Mouse (Mus musculus) myocyte (in vitro differentiated cells): Measurements from ENCODE around the gene Zdhhc18. TPM values are rescaled to one million over a fixed set of nuclear protein-coding genes. Genes with fewer than 3 reads are reported as not detected.

ENCODE experiments used
- H3K27me3 ChIP-seq: one replicate; pipeline ENCODE4 v1.6.1; 2011; ENCODE audit not compliant: control insufficient read depth, insufficient read depth, insufficient read length
- H3K36me3 ChIP-seq: one replicate; pipeline ENCODE4 v1.6.1; 2011; ENCODE audit not compliant: control insufficient read depth, insufficient read depth
- H3K4me2 ChIP-seq: one replicate; pipeline ENCODE4 v1.6.1; 2011; ENCODE audit warnings: low read depth, control low read depth
- H3K4me3 ChIP-seq: one replicate; pipeline ENCODE4 v1.5.1; 2011; ENCODE audit warnings: mild to moderate bottlenecking, control low read depth, moderate library complexity
- H3K79me2 ChIP-seq: one replicate; pipeline ENCODE4 v1.6.1; 2011; ENCODE audit not compliant: control insufficient read depth, insufficient read depth
- H3ac ChIP-seq: one replicate; pipeline ENCODE4 v1.6.1; 2011; ENCODE audit not compliant: control insufficient read depth, insufficient read length
- CEBPB ChIP-seq: IDR thresholded peaks from 2 replicates; pipeline ENCODE4 v1.6.1; 2011; ENCODE audit warnings: mild to moderate bottlenecking, moderate library complexity; ENCODE audit not compliant: poor library complexity, insufficient read depth, severe bottlenecking
- E2F4 ChIP-seq: IDR thresholded peaks from one replicate; pipeline ENCODE4 v1.6.1; 2011; ENCODE audit warnings: mild to moderate bottlenecking, control low read depth, moderate library complexity; ENCODE audit not compliant: insufficient read depth
- MAX ChIP-seq: IDR thresholded peaks from one replicate; pipeline ENCODE4 v1.6.1; 2011; ENCODE audit warnings: low read depth, mild to moderate bottlenecking, control low read depth
- MYOD1 ChIP-seq, 3 experiments: IDR thresholded peaks; one replicate each; pipeline ENCODE4 v1.6.1; 2011; ENCODE audit warnings: control low read depth in 2 of 3, low read depth in 2 of 3, mild to moderate bottlenecking in 2 of 3, moderate library complexity in 1 of 3; ENCODE audit not compliant: insufficient read length in 2 of 3, control insufficient read depth in 1 of 3
- MYOG ChIP-seq, 3 experiments: IDR thresholded peaks; one replicate each; pipeline ENCODE4 v1.6.1; 2011; ENCODE audit warnings: control low read depth in 2 of 3, low read depth in 2 of 3, mild to moderate bottlenecking in 2 of 3; ENCODE audit not compliant: insufficient read length in 2 of 3, control insufficient read depth in 1 of 3, insufficient read depth in 1 of 3
- POLR2A ChIP-seq: IDR thresholded peaks from one replicate; pipeline ENCODE4 v1.6.1; 2011; ENCODE audit warnings: low read depth, mild to moderate bottlenecking, control low read depth, moderate library complexity; ENCODE audit not compliant: insufficient read length
- POLR2AphosphoS2 ChIP-seq: IDR thresholded peaks from one replicate; pipeline ENCODE4 v1.6.1; 2011; ENCODE audit warnings: low read depth, control low read depth; ENCODE audit not compliant: insufficient read length
- REST ChIP-seq: IDR thresholded peaks from one replicate; pipeline ENCODE4 v1.6.1; 2011; ENCODE audit warnings: mild to moderate bottlenecking, control low read depth, moderate library complexity; ENCODE audit not compliant: insufficient read depth, insufficient read length
- SRF ChIP-seq: IDR thresholded peaks from one replicate; pipeline ENCODE4 v1.6.1; 2011; ENCODE audit warnings: low read depth; ENCODE audit not compliant: control insufficient read depth, insufficient read length
- TCF12 ChIP-seq: IDR thresholded peaks from one replicate; pipeline ENCODE4 v1.6.1; 2011; ENCODE audit warnings: mild to moderate bottlenecking, control low read depth; ENCODE audit not compliant: poor library complexity, insufficient read depth, severe bottlenecking
- TCF3 ChIP-seq: IDR thresholded peaks from one replicate; pipeline ENCODE4 v1.6.1; 2011; ENCODE audit warnings: low read depth, control low read depth; ENCODE audit not compliant: insufficient read length
- USF1 ChIP-seq: IDR thresholded peaks from one replicate; pipeline ENCODE4 v1.6.1; 2011; ENCODE audit warnings: low read depth, mild to moderate bottlenecking, control low read depth, moderate library complexity
- polyA plus RNA-seq: library from polyadenylated mRNA; unstranded; fragments of >200 nt; fragmentation: generic; extraction: Trizol; gene quantifications from one replicate; pipeline ENCODE4 v1.2.1, GENCODE M21; 2012; ENCODE audit warnings: missing spikeins

Gene Zdhhc18
- polyA plus RNA-seq, 1 experiment, result 14.3 TPM

- TF ChIP-seq E2F4 (peak; percentile 35), POLR2A (peak; percentile 70), USF1 (no peak), POLR2AphosphoS2 (peak; percentile 81), REST (no peak)
- no peaks in the 10 kb centered on the region for H3K36me3 ChIP-seq
- H3ac ChIP-seq, result peak within 1 kb of the TSS; percentile 60
Observed at GRCm38 (mm10) chr4:133584059-133584951, 65.6 kb downstream of the Zdhhc18 start, which contains the start of gene Gpn2. Gene Gpn2, plus strand, starts transcription at chr4:133584362.

DNA sequence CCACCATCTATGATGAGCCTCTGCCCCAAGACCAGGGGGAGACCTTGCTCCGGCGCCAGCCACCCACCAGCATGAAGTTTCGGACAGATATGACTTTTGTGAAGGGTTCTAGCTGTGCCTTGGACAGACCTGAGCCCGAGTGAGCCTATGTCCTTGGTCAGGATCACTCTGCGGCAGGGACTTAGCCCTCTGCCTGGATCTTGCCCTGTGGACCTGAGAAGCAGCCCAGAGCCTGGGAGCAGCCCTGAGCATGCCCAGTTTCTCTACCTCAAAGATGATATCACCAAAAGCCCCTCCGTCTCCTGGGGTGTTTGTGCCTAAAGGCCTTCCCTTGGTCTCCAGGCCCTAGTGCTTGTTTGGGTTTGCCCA is 66.3 kb downstream of the Zdhhc18 start:
- no peak for TF ChIP-seq POLR2A
- TF ChIP-seq TCF12, result no peak
- no peak for TF ChIP-seq REST
- no peak for TF ChIP-seq E2F4
- no peak for TF ChIP-seq CEBPB
- no peak for TF ChIP-seq MYOG (IDR thresholded peaks at IDR 0.05; ENCODE audit: control insufficient read depth in 1 of 3, insufficient read depth in 1 of 3, insufficient read length in 2 of 3, low read depth in 2 of 3)
- TF ChIP-seq TCF3, result no peak
- no peak for TF ChIP-seq USF1
- TF ChIP-seq MAX, result no peak
- no peak for TF ChIP-seq POLR2AphosphoS2
- no peak for TF ChIP-seq SRF
- TF ChIP-seq MYOD1 (IDR thresholded peaks at IDR 0.05; ENCODE audit: control insufficient read depth in 1 of 3, insufficient read length in 2 of 3, low read depth in 2 of 3), result no peak
- Histone ChIP-seq H3K4me2 (peak overlapping the region; percentile 83), H3K79me2 (no peaks in the 10 kb centered on the region), H3K27me3 (no peaks in the 10 kb centered on the region), H3ac (peak overlapping the region; percentile 60), H3K36me3 (no peaks in the 10 kb centered on the region), H3K4me3 (peak overlapping the region; percentile 73)

More at GRCm38 (mm10) chr4:133584059-133584951, 65.6 kb downstream of the Zdhhc18 start, which contains the start of gene Gpn2:
- Histone ChIP-seq H3K4me2 (peak within 1 kb of the TSS; percentile 86), H3K27me3 (no peaks in the 10 kb centered on the region), H3K4me3 (peak within 1 kb of the TSS; percentile 73), H3K79me2 (no peaks in the 10 kb centered on the region)

DNA sequence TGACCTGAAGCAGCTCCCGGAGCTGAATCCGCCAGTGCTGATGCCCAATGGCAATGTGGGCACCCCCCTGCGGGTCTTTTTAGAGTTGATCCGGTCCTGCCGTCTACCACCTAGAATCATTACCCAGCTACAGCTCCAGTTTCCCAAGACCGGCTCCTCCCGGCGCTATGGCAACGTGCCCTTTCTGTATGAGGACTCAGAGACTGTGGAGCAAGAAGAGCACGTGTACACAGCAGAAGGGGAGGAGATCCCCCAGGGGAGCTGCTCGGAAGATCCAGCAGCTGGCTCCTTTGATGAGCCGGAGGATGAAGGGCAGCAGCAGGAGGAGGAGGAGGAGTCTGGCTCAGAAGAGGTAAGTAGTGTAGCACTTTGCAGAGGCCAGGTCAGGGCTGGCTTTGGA is 72.0 kb downstream of the Zdhhc18 start:
- Histone ChIP-seq H3K27me3 (no peaks in the 10 kb centered on the region), H3K4me2 (no peak overlapping the region), H3ac (no peak overlapping the region), H3K36me3 (no peaks in the 10 kb centered on the region), H3K79me2 (peaks cover 6% of the 10 kb centered on the region), H3K4me3 (no peak overlapping the region)
- no peak for TF ChIP-seq POLR2AphosphoS2
- no peak for TF ChIP-seq SRF
- no peak for TF ChIP-seq REST
- no peak for TF ChIP-seq POLR2A
- TF ChIP-seq USF1, result no peak
- TF ChIP-seq TCF3, result no peak
- TF ChIP-seq TCF12, result no peak
- TF ChIP-seq MYOD1 (IDR thresholded peaks at IDR 0.05; ENCODE audit: control insufficient read depth in 1 of 3, insufficient read length in 2 of 3, low read depth in 2 of 3), result no peak
- no peak for TF ChIP-seq MAX

DNA sequence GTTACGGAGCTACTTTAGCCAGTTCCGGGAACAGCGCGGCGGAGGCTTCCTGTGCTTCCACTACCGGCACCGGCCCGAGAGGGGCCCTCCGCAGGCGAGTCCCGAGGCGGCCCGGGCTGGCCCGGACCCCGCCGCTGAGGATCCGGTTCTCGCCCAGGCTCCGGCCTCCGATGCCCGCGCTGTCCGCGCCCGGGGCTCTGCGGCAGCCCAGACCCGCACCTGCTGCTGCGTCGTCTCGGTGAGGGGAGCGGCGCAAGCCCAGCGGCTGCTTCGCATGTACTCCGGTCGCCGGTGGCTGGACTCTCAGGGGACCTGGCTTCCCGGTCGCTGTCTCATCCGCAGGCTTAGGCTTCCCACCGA is 75.1 kb downstream of the Zdhhc18 start:
- peaks cover 6% of the 10 kb centered on the region for H3K79me2 ChIP-seq
- no peaks in the 10 kb centered on the region for H3K27me3 ChIP-seq
- peak overlapping the region; percentile 20 for H3ac ChIP-seq
- no peaks in the 10 kb centered on the region for H3K36me3 ChIP-seq
- peak overlapping the region; percentile 79 for H3K4me2 ChIP-seq
- TF ChIP-seq POLR2A (no peak), SRF (no peak), CEBPB (no peak), E2F4 (no peak), TCF12 (no peak), TCF3 (no peak), MYOD1 (IDR thresholded peaks at IDR 0.05; ENCODE audit: control insufficient read depth in 1 of 3, insufficient read length in 2 of 3, low read depth in 2 of 3) (no peak), POLR2AphosphoS2 (no peak), MYOG (IDR thresholded peaks at IDR 0.05; ENCODE audit: control insufficient read depth in 1 of 3, insufficient read depth in 1 of 3, insufficient read length in 2 of 3, low read depth in 2 of 3) (no peak), REST (no peak), USF1 (no peak), MAX (no peak)
- peak overlapping the region; percentile 67 for H3K4me3 ChIP-seq
